Mouse (Mus musculus) MEL (cell line): ENCODE data around the gene Dap. TPM values are rescaled to one million over a fixed set of nuclear protein-coding genes. Genes with fewer than 3 reads are reported as not detected.

ENCODE experiments used
- DNase-seq: peaks from one replicate; pipeline ENCODE4 v3.0.0; 2011; ENCODE audit warnings: low read depth, low spot score
- H3K27ac ChIP-seq: 2 replicates; pipeline ENCODE4 v1.5.1; 2012; ENCODE audit warnings: low read depth, mild to moderate bottlenecking, control low read depth, low read length, moderate library complexity; ENCODE audit not compliant: control insufficient read depth
- H3K27me3 ChIP-seq, 2 experiments: fragments of 150-350 bp in 1 of 2; sonication (generic) in 1 of 2; 2 replicates each; pipeline ENCODE4 v1.6.1; 2012; ENCODE audit warnings: low read length in 2 of 2, mild to moderate bottlenecking in 2 of 2, improper control_type of control experiment in 1 of 2, moderate library complexity in 1 of 2; ENCODE audit not compliant: insufficient read depth in 2 of 2, control insufficient read depth in 1 of 2
- H3K36me3 ChIP-seq, 2 experiments: 2 replicates each; pipeline ENCODE4 v1.6.1; 2012 to 2014; ENCODE audit warnings: low read length in 2 of 2, improper control_type of control experiment in 1 of 2, inconsistent platforms in 1 of 2, mild to moderate bottlenecking in 1 of 2; ENCODE audit not compliant: insufficient read depth in 2 of 2, control insufficient read depth in 1 of 2
- H3K4me1 ChIP-seq, 2 experiments: fragments of 150-350 bp in 1 of 2; sonication (generic) in 1 of 2; 2 replicates each; pipeline ENCODE4 v1.6.1; 2012; ENCODE audit warnings: low read length in 2 of 2, improper control_type of control experiment in 1 of 2, mild to moderate bottlenecking in 1 of 2; ENCODE audit not compliant: insufficient read depth in 2 of 2, control insufficient read depth in 1 of 2
- H3K4me3 ChIP-seq, 2 experiments: fragments of 150-350 bp in 1 of 2; sonication (generic) in 1 of 2; 2 replicates each; pipeline ENCODE4 v1.5.1; 2012; ENCODE audit warnings: low read depth in 2 of 2, low read length in 2 of 2, mild to moderate bottlenecking in 2 of 2, moderate library complexity in 2 of 2, control low read depth in 1 of 2, improper control_type of control experiment in 1 of 2; ENCODE audit not compliant: control insufficient read depth in 1 of 2, insufficient read depth in 1 of 2
- H3K79me2 ChIP-seq: 2 replicates; pipeline ENCODE4 v1.6.1; 2012; ENCODE audit warnings: mild to moderate bottlenecking, low read length, moderate library complexity; ENCODE audit not compliant: control insufficient read depth, poor library complexity, insufficient read depth
- H3K9ac ChIP-seq: 2 replicates; pipeline ENCODE4 v1.6.1; 2012; ENCODE audit warnings: low read depth, mild to moderate bottlenecking, control low read depth, low read length, moderate library complexity; ENCODE audit not compliant: control insufficient read depth, poor library complexity, severe bottlenecking
- H3K9me3 ChIP-seq: fragments of 150-350 bp; sonication (generic); replicated peaks from 2 replicates; pipeline ENCODE4 v1.6.1; 2012; ENCODE audit warnings: mild to moderate bottlenecking, low read length, improper control_type of control experiment, moderate library complexity; ENCODE audit not compliant: insufficient read depth
- CHD1 ChIP-seq: IDR thresholded peaks from 2 replicates; pipeline ENCODE4 v1.6.1; 2012; ENCODE audit warnings: low read depth, mild to moderate bottlenecking, inconsistent platforms, low read length, improper control_type of control experiment
- CHD2 ChIP-seq: IDR thresholded peaks from 2 replicates; pipeline ENCODE4 v1.6.1; 2011; ENCODE audit warnings: low read length, improper control_type of control experiment
- CTCF ChIP-seq, 3 experiments: IDR thresholded peaks in 2 of 3; conservative IDR thresholded peaks in 1 of 3; 2 replicates each; pipeline ENCODE4 v1.5.1; 2011 to 2012; ENCODE audit warnings: low read length in 3 of 3, low read depth in 2 of 3, mild to moderate bottlenecking in 2 of 3, improper control_type of control experiment in 1 of 3, inconsistent platforms in 1 of 3, mixed read lengths in 1 of 3, moderate library complexity in 1 of 3; ENCODE audit not compliant: control insufficient read depth in 1 of 3, insufficient read depth in 1 of 3, poor library complexity in 1 of 3, severe bottlenecking in 1 of 3
- E2F4 ChIP-seq: IDR thresholded peaks from 2 replicates; pipeline ENCODE4 v1.6.1; 2011; ENCODE audit warnings: low read depth, low read length, improper control_type of control experiment, borderline replicate concordance
- EP300 ChIP-seq, 2 experiments: IDR thresholded peaks; 2 replicates each; pipeline ENCODE4 v1.6.1; 2011; ENCODE audit warnings: improper control_type of control experiment in 2 of 2, low read length in 2 of 2, low read depth in 1 of 2, mild to moderate bottlenecking in 1 of 2
- GATA1 ChIP-seq: IDR thresholded peaks from 2 replicates; pipeline ENCODE4 v1.6.1; 2011; ENCODE audit warnings: low read depth, low read length, improper control_type of control experiment
- MAFK ChIP-seq: IDR thresholded peaks from 2 replicates; pipeline ENCODE4 v1.6.1; 2011; ENCODE audit warnings: low read depth, mild to moderate bottlenecking, low read length, improper control_type of control experiment, borderline replicate concordance
- MEF2A ChIP-seq: IDR thresholded peaks from 2 replicates; pipeline ENCODE4 v1.6.1; 2014; ENCODE audit warnings: low read depth, mild to moderate bottlenecking, inconsistent platforms, low read length, improper control_type of control experiment; ENCODE audit not compliant: poor library complexity, insufficient replicate concordance, severe bottlenecking; ENCODE audit errors: extremely low read depth
- MYC ChIP-seq: IDR thresholded peaks from 2 replicates; pipeline ENCODE4 v1.6.1; 2011; ENCODE audit warnings: low read depth, mild to moderate bottlenecking, low read length, improper control_type of control experiment, moderate library complexity
- NRF1 ChIP-seq: IDR thresholded peaks from 2 replicates; pipeline ENCODE4 v1.6.1; 2014; ENCODE audit warnings: low read depth, mild to moderate bottlenecking, inconsistent platforms, low read length, improper control_type of control experiment, moderate library complexity; ENCODE audit not compliant: poor library complexity, insufficient read depth, severe bottlenecking
- POLR2A ChIP-seq, 2 experiments: IDR thresholded peaks; 2 replicates each; pipeline ENCODE4 v1.6.1; 2011 to 2012; ENCODE audit warnings: low read length in 2 of 2, mild to moderate bottlenecking in 2 of 2, control low read depth in 1 of 2, improper control_type of control experiment in 1 of 2, low read depth in 1 of 2, moderate library complexity in 1 of 2; ENCODE audit not compliant: control insufficient read depth in 1 of 2, insufficient read depth in 1 of 2, poor library complexity in 1 of 2
- POLR2AphosphoS2 ChIP-seq: IDR thresholded peaks from 2 replicates; pipeline ENCODE4 v1.6.1; 2011; ENCODE audit warnings: low read length, improper control_type of control experiment
- POLR2AphosphoS5 ChIP-seq: IDR thresholded peaks from 2 replicates; pipeline ENCODE4 v1.6.1; 2012; ENCODE audit warnings: low read depth, borderline replicate concordance, mild to moderate bottlenecking, inconsistent platforms, low read length, moderate library complexity, mixed read lengths
- RAD21 ChIP-seq: IDR thresholded peaks from 2 replicates; pipeline ENCODE4 v1.6.1; 2011; ENCODE audit warnings: mild to moderate bottlenecking, low read depth, low read length, improper control_type of control experiment
- RCOR1 ChIP-seq: IDR thresholded peaks from 2 replicates; pipeline ENCODE4 v1.6.1; 2012; ENCODE audit warnings: low read depth, mild to moderate bottlenecking, inconsistent platforms, low read length, improper control_type of control experiment
- SIN3A ChIP-seq: IDR thresholded peaks from 2 replicates; pipeline ENCODE4 v1.6.1; 2012; ENCODE audit warnings: low read length, improper control_type of control experiment, inconsistent platforms
- SMC3 ChIP-seq: IDR thresholded peaks from 2 replicates; pipeline ENCODE4 v1.6.1; 2011; ENCODE audit warnings: low read depth, low read length, improper control_type of control experiment
- TCF12 ChIP-seq: IDR thresholded peaks from 2 replicates; pipeline ENCODE4 v1.6.1; 2014; ENCODE audit warnings: low read depth, mild to moderate bottlenecking, inconsistent platforms, low read length, improper control_type of control experiment, moderate library complexity
- ZC3H11A ChIP-seq: IDR thresholded peaks from 2 replicates; pipeline ENCODE4 v1.6.1; 2012; ENCODE audit warnings: low read depth, mild to moderate bottlenecking, inconsistent platforms, low read length, improper control_type of control experiment
- polyA plus RNA-seq, 2 experiments: library from polyadenylated mRNA; stranded (reverse) in 1 of 2; unstranded in 1 of 2; fragments of >175 nt in 1 of 2; fragments of >200 nt in 1 of 2; gene quantifications; 2 replicates each; pipeline versions ENCODE4 v1.2.1 to v1.2.4; 2012; ENCODE audit warnings: low replicate concordance in 2 of 2, low read depth in 1 of 2; ENCODE audit not compliant: insufficient read length in 2 of 2, insufficient read depth in 1 of 2, missing spikeins in 1 of 2
- total RNA-seq: library from RNA; depleted of rRNA; stranded (reverse); fragments of 300-350 nt; gene quantifications from 2 replicates; pipeline ENCODE4 v1.2.3, GENCODE M21; 2012

Dap gene
- total and polyA plus RNA-seq, 3 experiments, result 17.8 to 72.6 TPM; not detected in 1

DNA sequence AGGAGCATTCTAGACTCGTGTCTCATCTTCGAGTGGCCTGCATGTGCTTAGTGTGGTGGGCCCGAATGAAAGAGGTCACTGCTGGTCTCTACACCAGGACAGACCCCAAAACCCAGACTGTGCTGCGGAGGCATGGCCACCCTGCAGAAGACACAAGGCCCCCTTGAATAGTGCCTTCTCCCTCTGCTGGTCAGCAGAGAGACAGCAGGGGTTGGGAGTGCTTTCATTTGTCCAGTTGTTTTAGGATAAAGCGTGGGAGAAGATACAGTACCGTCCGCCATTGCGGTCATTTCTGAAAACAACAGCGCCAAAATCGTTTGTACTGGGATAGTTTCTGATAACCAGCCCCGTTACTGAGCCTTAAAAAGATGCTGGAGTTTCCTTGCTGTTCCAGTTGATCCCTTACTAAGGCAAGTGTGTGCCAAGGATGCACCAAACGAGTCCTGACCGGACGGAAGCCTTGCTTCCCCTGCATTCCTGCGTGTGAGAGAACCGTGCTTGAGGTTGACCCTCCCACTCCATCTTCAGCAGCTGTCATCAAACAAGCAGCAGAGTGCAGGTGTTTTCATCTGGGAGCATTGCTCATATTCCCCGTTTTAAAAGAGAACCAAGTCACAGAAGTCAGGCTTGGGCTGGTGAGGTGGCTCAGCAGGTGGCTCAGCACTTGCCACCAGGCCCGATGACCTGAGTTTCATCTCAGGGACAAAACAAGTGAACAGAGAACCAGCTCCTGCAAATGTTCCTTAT, 34.8 kb downstream of the Dap start:
- peak; percentile 40; the same call in 1 of the 2 replicates for TF ChIP-seq SMC3
- TF ChIP-seq MAFK, result no peak
- TF ChIP-seq CTCF (IDR thresholded peaks at IDR 0.05 in 2 of 3, conservative IDR thresholded peaks at IDR 0.05 in 1 of 3; ENCODE audit: control insufficient read depth in 1 of 3, insufficient read depth in 1 of 3, low read depth in 2 of 3, low read length in 3 of 3, poor library complexity in 1 of 3, severe bottlenecking in 1 of 3), result peak in 2 of 3 experiments; percentile 29 to 33; a peak in 4 of 6 replicates
- Histone ChIP-seq H3K9me3 (no peaks in the 10 kb centered on the region), H3K4me1 (no peaks in the 10 kb centered on the region), H3K36me3 (no peaks in the 10 kb centered on the region), H3K27me3 (no peaks in the 10 kb centered on the region), H3K27ac (no peak overlapping the region), H3K9ac (no peak overlapping the region), H3K4me3 (no peak overlapping the region), H3K79me2 (no peaks in the 10 kb centered on the region)
- DNase-seq, result no peak

DNA sequence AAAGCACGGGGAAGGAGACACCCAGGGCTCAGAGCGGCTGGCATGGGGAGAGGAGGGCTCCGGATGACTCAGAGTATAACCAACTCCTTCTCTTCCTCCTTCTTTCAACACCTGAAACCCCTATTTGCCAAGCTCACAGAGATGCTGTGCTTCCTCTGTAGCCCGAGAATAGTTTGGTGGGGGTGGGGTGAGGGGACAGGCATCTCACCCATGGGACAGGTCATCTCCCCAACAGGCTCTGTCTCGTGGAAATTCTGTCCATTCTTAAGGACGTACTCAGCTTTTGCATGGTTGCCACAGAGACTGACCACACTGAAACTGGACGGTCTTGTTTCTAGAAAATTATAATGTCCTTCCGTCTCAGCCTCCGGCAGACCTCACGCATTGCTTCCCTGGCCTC, 37.0 kb downstream of the Dap start:
- TF ChIP-seq RAD21, result no peak
- no peak for TF ChIP-seq ZC3H11A
- no peak for TF ChIP-seq MYC
- TF ChIP-seq POLR2AphosphoS5, result no peak
- no peak for TF ChIP-seq E2F4
- TF ChIP-seq CHD1, result no peak
- no peak for TF ChIP-seq SMC3
- TF ChIP-seq POLR2A (IDR thresholded peaks at IDR 0.05; ENCODE audit: control insufficient read depth in 1 of 2, insufficient read depth in 1 of 2, low read depth in 1 of 2, low read length in 2 of 2, poor library complexity in 1 of 2), result no peak
- TF ChIP-seq CTCF (IDR thresholded peaks at IDR 0.05 in 2 of 3, conservative IDR thresholded peaks at IDR 0.05 in 1 of 3; ENCODE audit: control insufficient read depth in 1 of 3, insufficient read depth in 1 of 3, low read depth in 2 of 3, low read length in 3 of 3, poor library complexity in 1 of 3, severe bottlenecking in 1 of 3), result no peak
- no peak for TF ChIP-seq TCF12
- TF ChIP-seq MEF2A, result no peak
- no peak for TF ChIP-seq SIN3A
- TF ChIP-seq NRF1, result no peak
- TF ChIP-seq EP300 (IDR thresholded peaks at IDR 0.05; ENCODE audit: low read depth in 1 of 2, low read length in 2 of 2), result no peak
- no peak for TF ChIP-seq RCOR1
- no peak for TF ChIP-seq CHD2
- TF ChIP-seq GATA1, result no peak
- no peak for TF ChIP-seq POLR2AphosphoS2
- DNase-seq, result no peak
- Histone ChIP-seq H3K9ac (no peak overlapping the region), H3K27ac (no peak overlapping the region), H3K36me3 (no peaks in the 10 kb centered on the region), H3K9me3 (no peaks in the 10 kb centered on the region), H3K4me1 (no peaks in the 10 kb centered on the region), H3K27me3 (no peaks in the 10 kb centered on the region), H3K4me3 (no peak overlapping the region), H3K79me2 (no peaks in the 10 kb centered on the region)
